Mouse (Mus musculus) heart, adult 2 months (tissue): Measurements from ENCODE around the gene Smug1.

Source experiments
- EP300 ChIP-seq: fragments of 200-500 bp; IDR thresholded peaks from 2 replicates; pipeline ENCODE4 v1.6.1; 2011; ENCODE audit warnings: low read depth, low read length, control low read depth; ENCODE audit not compliant: insufficient read depth
- POLR2A ChIP-seq: fragments of 200-500 bp; IDR thresholded peaks from 2 replicates; pipeline ENCODE4 v1.6.1; 2011; ENCODE audit warnings: mild to moderate bottlenecking, low read depth, low read length, control low read depth; ENCODE audit not compliant: insufficient read depth

GRCm38 (mm10) chr15:103147422-103147690, 19.5 kb downstream of the Smug1 start:
- TF ChIP-seq POLR2A (no peak), EP300 (no peak)
